8 mouse cellular contexts compared by ENCODE assay signal in the genomic region with DNA sequence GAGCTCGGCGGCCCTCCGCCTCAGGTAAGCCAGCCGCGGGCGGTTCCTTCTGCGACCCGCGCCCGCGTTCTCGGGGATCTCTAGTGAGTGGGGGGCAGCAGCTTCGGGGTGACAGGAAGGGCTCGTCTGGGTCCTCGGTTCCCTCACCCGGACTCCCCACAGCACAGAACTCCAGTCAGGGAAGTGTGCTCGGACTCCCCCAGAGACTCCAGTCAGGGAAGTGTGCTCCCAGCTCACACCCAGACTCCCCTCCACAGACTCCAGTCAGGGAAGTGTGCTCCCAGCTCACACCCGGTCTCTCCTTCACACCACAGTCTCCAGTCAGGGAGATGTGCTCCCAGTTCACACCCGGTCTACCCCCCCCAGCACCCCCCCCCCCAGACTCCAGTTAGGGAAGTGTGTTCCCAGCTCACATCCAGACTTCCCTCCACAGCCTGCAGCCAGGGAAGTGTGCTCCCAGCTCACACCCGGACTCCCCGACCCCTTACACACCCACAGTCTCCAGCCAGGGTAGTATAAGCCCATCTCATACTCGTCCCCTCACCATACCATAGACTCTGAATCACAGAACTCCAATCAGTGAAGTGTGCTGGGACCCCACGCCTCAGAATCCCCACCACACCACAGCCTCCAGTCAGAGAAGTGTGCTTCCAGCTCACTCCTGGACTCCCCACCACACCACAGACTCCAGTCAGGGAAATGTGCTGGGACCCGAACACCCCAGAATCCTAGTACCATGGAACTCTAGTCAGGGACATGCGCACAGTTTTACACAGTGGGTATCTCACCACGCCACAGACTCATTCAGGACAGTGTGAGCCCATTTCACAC. TPM values are rescaled to one million over a fixed set of nuclear protein-coding genes. Genes with fewer than 3 reads are reported as not detected.
DNase-seq lines count a peak whose midpoint lies in the region; ATAC-seq and TF ChIP-seq lines count a peak whose summit lies in the region.

No protein-coding gene starts in this region.

- H3K9me3 ChIP-seq in heart, embryonic 10.5 days, result no peaks in the 10 kb centered on the region
- no peaks in the 10 kb centered on the region for H3K9me3 ChIP-seq in CH12.LX (replicated peaks; ENCODE audit: low read length)
- H3K9me3 ChIP-seq in forebrain, embryonic 13.5 days (replicated peaks), result no peaks in the 10 kb centered on the region
- H3K9me3 ChIP-seq in liver, embryonic 13.5 days (replicated peaks), result no peaks in the 10 kb centered on the region

- WGBS in heart, embryonic 10.5 days, result 4% methylated on average over 25 of the region's 26 CpGs
- WGBS in forebrain, embryonic 13.5 days, result 10% methylated on average over 26 of the region's 26 CpGs
- WGBS in liver, embryonic 13.5 days (ENCODE audit: insufficient replicate concordance), result 9% methylated on average over 26 of the region's 26 CpGs

- peak overlapping the region; percentile 67 for H3K4me2 ChIP-seq in CH12.LX (ENCODE audit: insufficient read depth, low read depth, poor library complexity, severe bottlenecking)
- peak overlapping the region; percentile 79 for H3K4me2 ChIP-seq in forebrain, embryonic 13.5 days
- peak overlapping the region; percentile 94 for H3K4me2 ChIP-seq in liver, embryonic 13.5 days

- dilution Hi-C loops in CH12.LX (cut with MboI; ENCODE audit: extremely low pct_ligation_motif_present, extremely low pct_unique_long_range_greater_than_20kb, low sequenced_read_pairs), result no loop called here

- no peaks in the 10 kb centered on the region for H3K27me3 ChIP-seq in heart, embryonic 10.5 days (ENCODE audit: insufficient read depth, poor library complexity, severe bottlenecking)
- H3K27me3 ChIP-seq in CH12.LX (replicated peaks), result no peaks in the 10 kb centered on the region
- peaks cover 3% of the 10 kb centered on the region; the same call in 1 of the 2 replicates for H3K27me3 ChIP-seq in forebrain, embryonic 13.5 days
- no peaks in the 10 kb centered on the region for H3K27me3 ChIP-seq in liver, embryonic 13.5 days

- peak overlapping the region; percentile 77 for H3K9ac ChIP-seq in CH12.LX (ENCODE audit: insufficient read depth, low read depth)
- H3K9ac ChIP-seq in forebrain, embryonic 13.5 days, result peak overlapping the region; percentile 76
- peak overlapping the region; percentile 83 for H3K9ac ChIP-seq in liver, embryonic 13.5 days

- in situ Hi-C loops in CH12.LX (cut with MboI; ENCODE audit: low pct_ligation_motif_present, low pct_unique_long_range_greater_than_20kb, low sequenced_read_pairs), result no loop called here

- no peak for TF ChIP-seq RAD21 in CH12.LX (IDR thresholded peaks at IDR 0.05; ENCODE audit: low read depth, low read length)

- no peak for TF ChIP-seq CTCF in CH12.LX (conservative IDR thresholded peaks at IDR 0.05 in 1 of 2, IDR thresholded peaks at IDR 0.05 in 1 of 2; ENCODE audit: low read depth in 2 of 2, low read length in 2 of 2)

- H3K36me3 ChIP-seq in heart, embryonic 10.5 days, result peaks cover 6% of the 10 kb centered on the region; the same call in 1 of the 2 replicates
- H3K36me3 ChIP-seq in CH12.LX (replicated peaks in 1 of 2; ENCODE audit: control insufficient read depth in 1 of 2, insufficient read depth in 1 of 2, low read length in 1 of 2), result no peaks in the 10 kb centered on the region
- H3K36me3 ChIP-seq in forebrain, embryonic 13.5 days (ENCODE audit: poor library complexity, severe bottlenecking), result no peaks in the 10 kb centered on the region
- H3K36me3 ChIP-seq in liver, embryonic 13.5 days, result no peaks in the 10 kb centered on the region

- TF ChIP-seq EP300 in CH12.LX (IDR thresholded peaks at IDR 0.05; ENCODE audit: low read length), result no peak

- H3K27ac ChIP-seq in heart, embryonic 10.5 days, result peak overlapping the region; percentile 97
- H3K27ac ChIP-seq in CH12.LX (ENCODE audit: insufficient read depth, low read depth), result no peak overlapping the region
- H3K27ac ChIP-seq in forebrain, embryonic 13.5 days, result no peak overlapping the region
- H3K27ac ChIP-seq in liver, embryonic 13.5 days, result peak overlapping the region; percentile 64

- peak overlapping the region; percentile 89 for H3K4me3 ChIP-seq in heart, embryonic 10.5 days
- peak overlapping the region; percentile 79 to 84 (median 83) for H3K4me3 ChIP-seq in CH12.LX (replicated peaks in 1 of 3; ENCODE audit: low read depth in 2 of 3, low read length in 2 of 3, poor library complexity in 1 of 3)
- H3K4me3 ChIP-seq in forebrain, embryonic 13.5 days, result peak overlapping the region; percentile 80
- H3K4me3 ChIP-seq in liver, embryonic 13.5 days (replicated peaks), result peak overlapping the region; percentile 75

- peaks cover 50% of the 10 kb centered on the region for H3K4me1 ChIP-seq in heart, embryonic 10.5 days
- peaks cover 6 to 47% of the 10 kb centered on the region in 2 experiments; a peak in 3 of 4 replicates for H3K4me1 ChIP-seq in CH12.LX (ENCODE audit: control insufficient read depth in 1 of 2, insufficient read depth in 2 of 2)
- peaks cover 11% of the 10 kb centered on the region for H3K4me1 ChIP-seq in forebrain, embryonic 13.5 days
- H3K4me1 ChIP-seq in liver, embryonic 13.5 days (replicated peaks), result peaks cover 36% of the 10 kb centered on the region

- ATAC-seq in forebrain, embryonic 13.5 days, result peak; percentile 71
- ATAC-seq in liver, embryonic 13.5 days (ENCODE audit: low read depth), result peak; percentile 52

- no peak for TF ChIP-seq POLR2A in CH12.LX (IDR thresholded peaks at IDR 0.05; ENCODE audit: low read depth, low read length)

- H3K79me2 ChIP-seq in CH12.LX (replicated peaks; ENCODE audit: control insufficient read depth, extremely low read depth, insufficient read depth, poor library complexity, severe bottlenecking), result no peaks in the 10 kb centered on the region; the same call in 1 of the 2 replicates

- intact Hi-C loops in heart, postnatal 36 days (cut with DNase I), result loop anchor here (2.0 to 5.0 kb wide), 3 partner anchors 43 to 73 kb away; no protein-coding TSS in a partner anchor

- no peak for DNase-seq in heart, embryonic 10.5 days (ENCODE audit: low spot score)
- DNase-seq in heart, postnatal 36 days, result no peak
- no peak for DNase-seq in CH12.LX (ENCODE audit: extremely low read depth)
- no peak for DNase-seq in liver, embryonic 13.5 days
- peak; percentile 24 for DNase-seq in testis, postnatal 14 days (ENCODE audit: low spot score)
- DNase-seq in cerebellum, adult 11-12 months, result no peak
- DNase-seq in cerebellum, postnatal 14 days, result no peak

TF ChIP-seq in CH12.LX, 34 proteins besides CTCF, POLR2A, EP300 and RAD21:
- TF ChIP-seq KAT2A (IDR thresholded peaks at IDR 0.05; ENCODE audit: insufficient replicate concordance, low read length), result no peak
- no peak for TF ChIP-seq HCFC1 (IDR thresholded peaks at IDR 0.05; ENCODE audit: low read depth, low read length)
- no peak for TF ChIP-seq RCOR1 (conservative IDR thresholded peaks at IDR 0.05; ENCODE audit: low read depth, low read length)
- no peak for TF ChIP-seq ZNF384 (IDR thresholded peaks at IDR 0.05; ENCODE audit: low read depth, low read length)
- no peak for TF ChIP-seq CHD2 (IDR thresholded peaks at IDR 0.05; ENCODE audit: low read length)
- no peak for TF ChIP-seq NRF1 (IDR thresholded peaks at IDR 0.05; ENCODE audit: low read depth, low read length)

RNA-seq across cellular contexts. Expression of a gene that starts 0.6 kb away (rescaled TPM):
- 67.3 and 88.3 TPM in 2 replicates for polyA plus RNA-seq in heart, embryonic 10.5 days (2016; fragmentation: Nextera tagmentation; extraction: Ambion mirVana)
- total RNA-seq in heart, postnatal 36 days (2021), result 100 to 1,000 TPM; 111 to 115 TPM
- total RNA-seq in CH12.LX (2012; rRNA removed) (20.9 and 23.4 TPM in 2 replicates), CH12.LX (2014; rRNA removed) (28.2 and 31.4 TPM in 2 replicates)
- polyA plus RNA-seq in CH12.LX (2012; ENCODE audit: insufficient read length, low read depth), result 28.2 and 33.1 TPM in 2 replicates
- 12.7 and 16.5 TPM in 2 replicates for polyA plus RNA-seq in forebrain, embryonic 13.5 days (2015; fragmentation: Nextera tagmentation; extraction: Ambion mirVana)
- 9.0 and 13.6 TPM in 2 replicates for polyA plus RNA-seq in liver, embryonic 13.5 days (2015; fragmentation: Nextera tagmentation; extraction: Ambion mirVana)

RNA-seq across cellular contexts. Expression of a gene that starts 39.0 kb away (rescaled TPM):
- not detected in 2 replicates for polyA plus RNA-seq in heart, embryonic 10.5 days (2016; fragmentation: Nextera tagmentation; extraction: Ambion mirVana)
- total RNA-seq in heart, postnatal 36 days (2021), result 1 to 10 TPM; 2.5 to 3.4 TPM
- total RNA-seq in CH12.LX (2012; rRNA removed), result not detected in 2 replicates
- total RNA-seq in CH12.LX (2014; rRNA removed), result not detected in 2 replicates
- polyA plus RNA-seq in CH12.LX (2012; ENCODE audit: insufficient read length, low read depth), result not detected in 2 replicates
- not detected in 2 replicates for polyA plus RNA-seq in forebrain, embryonic 13.5 days (2015; fragmentation: Nextera tagmentation; extraction: Ambion mirVana)
- not detected in 2 replicates for polyA plus RNA-seq in liver, embryonic 13.5 days (2015; fragmentation: Nextera tagmentation; extraction: Ambion mirVana)

Comparison
In these comparisons a context has a peak if more than half of its experiments do, and no peak if none do; other contexts are left out.
1. H3K27ac ChIP-seq: peak in heart, embryonic 10.5 days (single experiment) and liver, embryonic 13.5 days (single experiment); none in CH12.LX (single experiment) and forebrain, embryonic 13.5 days (single experiment).
2. Peak in every context shown above with its lines, with median percentiles within 50 percentile points of each other: H3K4me3 ChIP-seq, H3K4me2 ChIP-seq and H3K9ac ChIP-seq.